Mouse (Mus musculus) erythroblast, adult 5-6 weeks (primary cell): ENCODE results near the gene Snx30. TPM values are rescaled to one million over a fixed set of nuclear protein-coding genes. Genes with fewer than 3 reads are reported as not detected.

Experiments used
- total RNA-seq, 2 experiments: library from RNA; stranded (forward) in 1 of 2; stranded (reverse) in 1 of 2; fragments of 150-400 nt in 1 of 2; fragments of 200-764, 138-1000 nt in 1 of 2; gene quantifications; 2 replicates each; pipeline versions ENCODE4 v1.2.3 to v1.2.4; 2015 to 2017; ENCODE audit warnings: low replicate concordance in 2 of 2

Snx30 gene
- total RNA-seq, 2 experiments from 2014 or later, result 2.1 to 3.7 TPM

Other genes starting within 250 kb of the Snx30 start
- 14.6 and 15.7 TPM in 2 replicates for gene Hsdl2, start 224.3 kb upstream of the Snx30 start, total RNA-seq (2015; ENCODE audit: low replicate concordance)
- 8.9 and 13.2 TPM in 2 replicates for gene Hsdl2, start 224.3 kb upstream of the Snx30 start, total RNA-seq (2017; ENCODE audit: low replicate concordance)
- 3.3 and 5.0 TPM in 2 replicates for gene E130308A19Rik, start 179.6 kb upstream of the Snx30 start, total RNA-seq (2015; ENCODE audit: low replicate concordance)
- gene E130308A19Rik, start 179.6 kb upstream of the Snx30 start, total RNA-seq (2017; ENCODE audit: low replicate concordance), result 4.2 and 7.4 TPM in 2 replicates
- gene Inip, start 4.3 kb upstream of the Snx30 start, total RNA-seq (2015; ENCODE audit: low replicate concordance), result 4.2 and 11.1 TPM in 2 replicates
- 7.0 and 14.1 TPM in 2 replicates for gene Inip, start 4.3 kb upstream of the Snx30 start, total RNA-seq (2017; ENCODE audit: low replicate concordance)
- gene Slc46a2, start 109.2 kb downstream of the Snx30 start, total RNA-seq (2015; ENCODE audit: low replicate concordance), result not detected in 2 replicates
- not detected in 2 replicates for gene Slc46a2, start 109.2 kb downstream of the Snx30 start, total RNA-seq (2017; ENCODE audit: low replicate concordance)
- not detected in 2 replicates for gene Mup4, start 154.9 kb downstream of the Snx30 start, total RNA-seq (2015; ENCODE audit: low replicate concordance)
- gene Mup4, start 154.9 kb downstream of the Snx30 start, total RNA-seq (2017; ENCODE audit: low replicate concordance), result not detected in 2 replicates
- gene Mup6, start 158.5 kb downstream of the Snx30 start, total RNA-seq (2015; ENCODE audit: low replicate concordance), result not detected in 2 replicates
- gene Mup6, start 158.5 kb downstream of the Snx30 start, total RNA-seq (2017; ENCODE audit: low replicate concordance), result not detected in 2 replicates